8 mouse cellular contexts compared by ENCODE assay signal in the genomic region with DNA sequence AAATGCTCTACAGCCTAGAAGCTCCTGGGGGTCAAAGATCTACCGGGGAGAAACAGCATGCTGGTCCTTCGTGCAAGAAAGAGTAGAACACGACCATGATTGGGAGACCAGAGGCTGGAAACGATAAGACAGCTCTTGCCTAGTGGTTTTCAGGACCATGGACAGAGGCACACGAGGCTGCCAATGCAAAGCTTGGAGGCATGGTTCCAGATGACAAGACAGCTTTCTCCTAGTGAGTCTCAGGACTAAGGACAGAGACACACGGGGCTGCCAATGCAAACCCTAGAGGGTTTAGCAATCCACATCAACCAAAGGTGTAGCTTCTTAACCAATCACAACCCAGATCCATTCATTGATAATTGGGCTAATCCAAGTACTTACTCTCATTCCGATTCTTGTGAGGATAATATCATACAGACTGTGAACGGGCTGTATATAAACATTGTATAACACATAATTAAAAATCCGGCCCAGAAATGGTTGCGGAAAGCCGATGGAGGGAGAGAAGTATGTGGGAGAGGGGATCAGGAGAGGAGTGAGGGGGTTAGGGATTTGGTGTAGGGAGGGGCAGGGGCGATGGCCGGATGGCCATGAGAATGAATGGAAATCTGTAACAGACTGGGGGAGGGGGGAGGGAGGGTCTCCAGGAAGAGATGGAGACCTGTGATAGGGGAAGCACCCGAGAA.
DNase-seq lines count a peak whose midpoint lies in the region; ATAC-seq lines count a peak whose summit lies in the region.

No protein-coding gene starts in this region.

- H3K27me3 ChIP-seq in forebrain, embryonic 10.5 days (ENCODE audit: poor library complexity, severe bottlenecking) = no peaks in the 10 kb centered on the region
- no peaks in the 10 kb centered on the region for H3K27me3 ChIP-seq in forebrain, embryonic 13.5 days
- H3K27me3 ChIP-seq in limb, embryonic 15.5 days = no peaks in the 10 kb centered on the region

- WGBS in forebrain, embryonic 10.5 days = 55% methylated on average over 14 of the region's 14 CpGs
- whole genome bisulfite sequencing in forebrain, embryonic 13.5 days = 56% methylated on average over 14 of the region's 14 CpGs
- WGBS in limb, embryonic 15.5 days = 50% methylated on average over 14 of the region's 14 CpGs

- 0 out of 2 replicates have a peak, but pooled peaks cover 5% of the 10 kb centered on the region for H3K9me3 ChIP-seq in forebrain, embryonic 10.5 days
- H3K9me3 ChIP-seq in forebrain, embryonic 13.5 days (replicated peaks) = 0 out of 2 replicates have a peak, but pooled peaks cover 5% of the 10 kb centered on the region
- no peaks in the 10 kb centered on the region for H3K9me3 ChIP-seq in limb, embryonic 15.5 days

- no peak overlapping the region for H3K27ac ChIP-seq in forebrain, embryonic 10.5 days
- H3K27ac ChIP-seq in forebrain, embryonic 13.5 days = no peak overlapping the region
- no peak overlapping the region for H3K27ac ChIP-seq in limb, embryonic 15.5 days

- no peaks in the 10 kb centered on the region for H3K4me1 ChIP-seq in forebrain, embryonic 10.5 days
- H3K4me1 ChIP-seq in forebrain, embryonic 13.5 days = no peaks in the 10 kb centered on the region
- H3K4me1 ChIP-seq in limb, embryonic 15.5 days = no peaks in the 10 kb centered on the region

- peak; percentile 68 for DNase-seq in forebrain, embryonic 10.5 days (ENCODE audit: extremely low spot score, low spot score)
- DNase-seq in 3134 (ENCODE audit: extremely low read depth, insufficient read length, low spot score) = peak; percentile 1
- peak; percentile 8 for DNase-seq in brain, embryonic 18.5 days (ENCODE audit: low read depth, low spot score)
- peak; percentile 70 to 77 for DNase-seq in heart, postnatal 10 days
- peak; percentile 13 for DNase-seq in skeletal muscle tissue, adult 2 months (ENCODE audit: low read depth, low spot score)
- DNase-seq in MN1 (ENCODE audit: low spot score) = no peak

- ATAC-seq in forebrain, embryonic 13.5 days = no peak
- ATAC-seq in limb, embryonic 15.5 days (ENCODE audit: insufficient number of reproducible peaks, low FRiP score, low TSS enrichment, low read depth) = 0 out of 2 replicates have a peak, but pooled peaks have one; percentile 24

- H3K4me3 ChIP-seq in forebrain, embryonic 10.5 days = no peak overlapping the region
- no peak overlapping the region for H3K4me3 ChIP-seq in forebrain, embryonic 13.5 days
- H3K4me3 ChIP-seq in limb, embryonic 15.5 days = no peak overlapping the region

- H3K9ac ChIP-seq in forebrain, embryonic 13.5 days = no peak overlapping the region
- no peak overlapping the region for H3K9ac ChIP-seq in limb, embryonic 15.5 days

- H3K4me2 ChIP-seq in forebrain, embryonic 13.5 days = no peak overlapping the region
- H3K4me2 ChIP-seq in limb, embryonic 15.5 days = no peak overlapping the region

- H3K36me3 ChIP-seq in forebrain, embryonic 10.5 days (replicated peaks) = no peaks in the 10 kb centered on the region
- no peaks in the 10 kb centered on the region for H3K36me3 ChIP-seq in forebrain, embryonic 13.5 days (ENCODE audit: poor library complexity, severe bottlenecking)
- H3K36me3 ChIP-seq in limb, embryonic 15.5 days = no peaks in the 10 kb centered on the region

- intact Hi-C loops in heart, postnatal 10 days (cut with DNase I) = no loop called here
